Mouse (Mus musculus) embryo, embryonic 10.5 days (tissue): ENCODE measurements around the gene Rab44.
A peak's percentile ranks its signal among the peaks of the same experiment; 100 is the strongest.
"Not testable (repeated sequence)": the region's sequence is repeated elsewhere in the genome, so short reads cannot be mapped to it uniquely, and the experiment has no call there.

Experiments used
- DNase-seq: peaks from one replicate; pipeline ENCODE4 v3.0.0-alpha.2; 2015; ENCODE audit warnings: low spot score

Rab44 gene

DNA sequence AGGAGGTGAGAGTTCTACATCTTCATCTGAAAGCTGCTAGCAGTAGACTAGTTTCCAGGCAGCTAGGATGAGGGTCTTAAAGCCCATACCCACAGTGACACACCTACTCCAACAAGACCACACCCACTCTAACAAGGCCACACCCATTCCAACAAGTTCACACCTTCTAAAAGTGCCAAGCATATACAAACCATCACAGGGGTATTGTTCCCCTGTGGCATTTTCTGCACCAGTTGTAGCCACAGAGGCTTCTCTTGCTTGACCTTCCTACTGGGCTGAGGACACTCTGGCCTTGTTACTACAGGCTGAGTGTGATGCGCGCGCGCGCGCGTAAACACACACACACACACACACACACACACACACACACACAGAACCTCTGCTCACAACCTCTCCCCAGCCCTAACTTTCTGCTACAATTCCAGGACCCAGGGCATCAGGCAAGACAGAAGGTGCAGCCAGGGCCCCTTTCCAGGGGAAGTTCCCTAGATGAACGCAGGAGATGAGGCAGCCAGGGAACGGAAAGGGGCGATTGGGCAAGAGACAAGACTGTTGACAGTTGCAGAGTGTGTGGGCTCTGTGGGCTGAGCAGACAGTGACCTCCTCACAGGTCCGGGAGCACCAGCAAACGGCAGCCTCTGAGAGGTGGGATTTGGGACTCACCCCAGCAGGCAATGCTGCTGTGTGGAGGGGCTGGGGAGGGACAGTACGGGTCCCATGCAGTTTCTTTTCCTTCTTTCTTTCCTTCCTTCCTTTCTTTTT, at the start of gene Rab44:
Rab44 (plus strand) TSS at position 555 of the 762 bp plus-strand sequence.
- no peak for DNase-seq

GRCm38 (mm10) chr17:29065245-29065940, 48.6 kb upstream of the Rab44 start:
- DNase-seq: no peak

GRCm38 (mm10) chr17:29065971-29066370, 48.0 kb upstream of the Rab44 start:
- no peak for DNase-seq

DNA sequence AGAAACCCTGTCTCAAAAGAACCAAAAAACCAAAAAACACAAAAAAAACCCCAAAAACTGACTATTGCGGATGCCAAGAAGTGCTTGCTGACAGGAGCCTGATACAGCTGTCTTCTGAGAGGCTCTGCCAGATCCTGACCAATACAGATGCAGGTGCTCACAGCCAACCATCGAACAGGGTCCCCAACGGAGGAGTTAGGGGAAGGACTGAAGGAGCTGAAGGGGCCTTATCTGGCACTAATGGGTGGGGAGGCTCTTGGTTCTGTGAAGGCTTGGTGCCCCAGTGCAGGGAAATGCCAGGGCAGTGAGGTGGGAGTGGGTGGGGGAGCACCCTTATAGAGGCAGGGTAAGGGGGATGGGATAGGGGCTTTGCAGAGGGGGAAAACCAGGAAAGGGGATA, 46.5 kb upstream of the Rab44 start:
- not testable (repeated sequence) for DNase-seq

- no peak for DNase-seq
Observed at GRCm38 (mm10) chr17:29067847-29068246, 46.1 kb upstream of the Rab44 start.

GRCm38 (mm10) chr17:29069063-29069462, 44.9 kb upstream of the Rab44 start:
- no peak for DNase-seq

- no peak for DNase-seq
Observed at GRCm38 (mm10) chr17:29071820-29072219, 42.1 kb upstream of the Rab44 start.

- DNase-seq: no peak
Observed at GRCm38 (mm10) chr17:29072701-29073307, 41.1 kb upstream of the Rab44 start.

DNA sequence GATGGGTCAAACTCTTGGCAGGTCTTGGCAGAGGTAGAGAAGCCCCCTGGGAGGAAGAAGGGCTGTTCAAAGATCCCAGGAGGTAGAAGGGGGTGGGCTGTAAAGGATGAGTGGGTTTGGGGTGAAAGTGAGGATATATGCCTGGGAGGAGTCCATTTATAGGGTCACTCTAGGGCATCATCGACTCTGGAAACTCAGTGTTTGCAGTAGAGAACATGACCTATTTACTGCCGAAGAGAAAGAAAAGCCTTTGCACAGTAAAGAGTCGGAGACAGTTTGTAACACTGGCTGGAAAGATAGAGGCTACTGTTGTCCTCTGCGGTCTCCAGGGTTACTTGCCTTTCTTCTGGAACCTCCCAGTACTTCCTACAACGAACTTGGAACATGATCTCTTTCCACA, 40.6 kb upstream of the Rab44 start:
- DNase-seq: no peak

DNA sequence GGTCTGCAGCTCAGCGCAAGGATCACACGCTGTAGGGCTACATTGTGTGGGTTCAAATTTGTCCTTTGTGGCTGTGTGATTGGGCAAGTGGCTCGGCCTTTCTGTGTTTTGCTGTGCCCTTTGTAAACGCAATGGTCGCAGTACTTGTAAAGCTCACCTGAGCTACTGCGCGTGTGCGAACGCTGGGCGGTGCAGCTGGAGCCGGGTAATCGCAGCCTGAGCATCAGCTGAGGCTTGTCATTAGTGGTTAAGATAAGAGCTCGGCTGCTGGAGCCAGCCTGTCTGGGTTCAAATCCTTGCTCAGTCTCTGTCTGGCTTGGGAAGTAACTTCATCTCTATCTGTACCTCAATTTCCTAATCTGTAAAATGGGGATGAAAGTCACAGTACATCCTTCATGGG, 39.9 kb upstream of the Rab44 start:
- DNase-seq: no peak

- DNase-seq: no peak
Observed at GRCm38 (mm10) chr17:29076235-29076634, 37.7 kb upstream of the Rab44 start.

GRCm38 (mm10) chr17:29077786-29078509, 36.0 kb upstream of the Rab44 start:
- DNase-seq: peak; percentile 56

DNA sequence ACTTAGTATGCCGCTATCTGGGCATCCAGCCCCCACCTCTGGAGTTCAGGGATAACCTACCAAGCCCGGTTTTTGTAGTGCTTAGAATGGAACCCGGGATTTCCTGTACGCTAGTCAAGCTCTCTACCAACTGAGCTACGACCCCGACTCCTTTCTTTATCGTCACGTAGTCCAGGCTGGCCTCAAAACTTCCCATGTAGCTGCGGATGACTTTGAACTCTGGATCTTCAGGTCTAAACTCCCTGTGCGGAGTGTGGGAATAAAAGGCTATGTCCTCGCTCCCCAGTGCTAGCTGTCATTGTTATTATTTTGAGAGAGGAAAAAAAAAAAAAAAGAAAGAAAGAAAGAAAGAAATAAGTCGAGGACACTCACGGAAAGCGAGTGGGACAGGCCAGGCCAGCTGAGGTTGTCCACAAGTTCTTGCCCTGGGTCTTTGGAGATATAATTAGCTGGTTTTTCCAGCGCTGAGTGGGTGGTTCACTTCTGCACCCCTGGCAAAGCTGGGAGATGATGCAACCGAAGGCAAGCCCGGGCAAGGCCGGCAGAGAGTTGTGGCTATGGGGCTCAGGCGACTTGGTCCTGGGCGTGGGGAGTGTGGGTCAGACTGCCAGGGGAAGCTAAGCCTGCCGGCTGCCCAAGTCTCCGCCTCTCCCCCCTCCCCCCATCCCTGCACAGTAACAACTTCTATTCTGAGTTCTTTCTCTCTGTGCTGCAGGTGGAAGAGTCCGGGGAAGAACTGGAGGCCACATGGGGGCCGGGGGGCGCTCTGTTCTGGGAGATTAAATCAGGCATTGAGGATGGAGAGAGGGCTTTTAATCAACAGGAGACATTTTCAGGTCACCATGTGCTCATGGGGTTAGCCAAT, 35.2 kb upstream of the Rab44 start:
- DNase-seq: peak; percentile 59

GRCm38 (mm10) chr17:29080758-29081617, 33.0 kb upstream of the Rab44 start:
- peak; percentile 77 for DNase-seq

- DNase-seq: no peak
Observed at GRCm38 (mm10) chr17:29081618-29082381, 32.1 kb upstream of the Rab44 start.

DNA sequence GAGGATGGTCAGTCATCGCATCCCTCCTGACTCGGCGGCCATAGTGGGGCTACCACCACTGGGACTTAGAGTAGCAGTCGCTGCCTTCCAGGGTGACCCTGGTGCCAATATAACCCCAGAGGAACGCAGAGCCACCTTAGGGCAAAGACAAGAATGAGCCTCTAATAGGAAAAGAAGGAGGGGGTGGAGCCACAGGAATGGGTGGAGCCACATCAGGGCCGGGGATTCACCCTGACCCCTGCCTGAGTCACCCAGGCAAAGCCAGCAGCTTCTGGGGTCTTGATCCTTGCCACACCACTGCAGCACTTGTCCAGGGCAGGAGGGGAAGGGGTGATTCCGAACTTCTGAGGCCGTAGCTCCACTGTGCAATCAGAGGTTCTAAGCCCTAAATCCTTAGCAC, 30.4 kb upstream of the Rab44 start:
- DNase-seq: no peak

DNA sequence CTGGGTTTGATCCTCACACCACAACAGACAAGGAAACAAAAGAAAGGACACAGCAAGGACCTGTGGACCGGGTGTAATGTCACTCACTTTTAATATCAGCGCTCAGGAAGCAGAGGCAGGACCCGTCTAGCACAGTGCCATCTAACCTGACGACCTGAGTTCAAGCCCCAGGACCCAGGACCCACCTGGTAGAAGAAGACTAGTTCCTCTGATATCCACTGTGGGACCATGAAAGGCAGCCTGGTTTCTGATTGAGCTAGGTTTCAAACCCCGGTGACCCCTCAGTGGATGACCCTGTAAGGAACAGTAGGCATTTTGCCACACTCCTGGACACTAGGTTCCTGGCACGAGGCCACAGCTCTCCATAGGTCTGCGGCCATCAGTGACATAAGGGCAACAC, 29.3 kb upstream of the Rab44 start:
- no peak for DNase-seq

DNA sequence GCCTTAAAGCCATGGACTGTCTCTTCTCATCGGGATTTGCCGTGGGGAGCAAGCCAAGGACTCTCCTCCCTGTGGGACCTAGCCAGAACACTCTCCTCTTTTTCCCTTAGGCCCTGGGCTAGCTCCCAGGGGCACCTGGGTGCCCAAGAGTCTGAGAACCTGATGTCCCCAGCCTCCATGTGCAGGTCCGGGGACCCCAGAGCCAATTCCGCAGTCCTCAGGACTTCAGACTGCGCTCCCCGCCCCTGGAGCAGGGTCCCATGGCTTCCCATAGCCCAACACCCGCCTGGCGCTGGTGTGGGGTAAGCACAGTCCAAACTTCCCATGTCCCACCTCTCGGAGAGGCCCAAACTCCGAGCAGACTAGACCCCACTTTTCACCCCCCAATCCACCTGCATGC, 28.7 kb upstream of the Rab44 start:
- DNase-seq: no peak

DNA sequence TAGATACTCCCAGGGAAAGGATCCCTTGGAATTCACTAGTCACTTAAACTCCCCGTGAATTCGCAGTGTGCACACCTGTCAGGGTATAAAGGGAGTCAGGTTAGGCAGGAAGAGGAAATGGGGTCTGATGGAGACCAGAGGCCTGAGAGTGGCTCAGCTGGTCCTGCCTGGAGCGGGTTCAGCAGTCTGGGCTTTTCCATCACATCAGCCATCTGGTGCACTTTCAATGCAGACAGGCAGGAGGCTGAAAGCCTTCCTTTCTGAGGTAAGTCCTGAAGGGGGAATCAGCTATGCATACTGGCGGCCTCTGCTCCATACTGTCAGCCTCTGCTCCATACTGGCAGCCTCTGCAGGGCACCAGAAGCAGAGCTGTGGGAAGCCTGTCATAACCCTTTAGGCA, 27.0 kb upstream of the Rab44 start:
- DNase-seq: no peak

DNA sequence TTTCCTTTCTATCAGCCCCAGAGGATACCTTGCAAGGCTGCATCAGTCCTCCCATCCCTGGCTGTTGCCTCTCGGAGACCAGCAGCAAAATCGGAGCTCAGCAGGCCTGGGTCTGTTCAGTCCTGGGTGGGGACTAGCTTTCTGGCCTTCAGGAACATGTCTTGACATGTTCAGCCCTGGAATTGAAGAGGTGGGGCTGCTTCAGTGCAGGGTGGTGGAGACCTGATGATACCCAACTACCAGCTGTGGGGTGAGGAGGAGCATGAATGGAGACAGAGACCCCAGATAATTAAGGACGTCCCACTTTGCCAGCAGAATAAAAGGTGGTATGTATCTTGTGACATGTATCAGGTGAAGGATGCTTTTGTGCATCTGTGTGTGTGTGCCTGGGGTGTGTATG, 23.2 kb upstream of the Rab44 start, which contains the start of gene Cdkn1a:
Cdkn1a (plus strand) TSS at position 201 of the 400 bp plus-strand sequence.
- DNase-seq: no peak
